Mouse (Mus musculus): Measurements from ENCODE around the gene Clnk.
A peak's percentile ranks its signal among the peaks of the same experiment; 100 is the strongest.

Gene Clnk

DNA sequence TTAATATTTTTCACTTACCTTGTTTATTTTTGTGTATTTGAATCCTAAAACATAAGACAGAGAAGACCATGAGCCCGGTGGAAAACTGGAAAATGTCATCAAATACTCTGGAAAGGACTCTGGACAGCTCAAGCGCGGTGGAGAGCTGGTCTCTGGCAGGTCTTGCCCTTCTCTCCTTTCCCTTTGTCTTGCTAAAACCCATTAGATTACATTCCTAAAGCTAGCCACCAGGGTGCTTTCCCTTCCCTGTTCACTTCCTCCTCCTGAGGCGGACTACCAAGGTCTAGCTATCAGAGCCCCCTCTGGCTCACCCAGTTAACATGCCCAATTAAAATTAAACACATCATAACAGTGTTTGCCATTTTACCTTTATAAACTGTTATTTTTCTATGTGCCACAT lies 123.9 kb downstream of the Clnk start:
- DNase-seq (ENCODE audit: low spot score in 2 of 2): no peak

DNA sequence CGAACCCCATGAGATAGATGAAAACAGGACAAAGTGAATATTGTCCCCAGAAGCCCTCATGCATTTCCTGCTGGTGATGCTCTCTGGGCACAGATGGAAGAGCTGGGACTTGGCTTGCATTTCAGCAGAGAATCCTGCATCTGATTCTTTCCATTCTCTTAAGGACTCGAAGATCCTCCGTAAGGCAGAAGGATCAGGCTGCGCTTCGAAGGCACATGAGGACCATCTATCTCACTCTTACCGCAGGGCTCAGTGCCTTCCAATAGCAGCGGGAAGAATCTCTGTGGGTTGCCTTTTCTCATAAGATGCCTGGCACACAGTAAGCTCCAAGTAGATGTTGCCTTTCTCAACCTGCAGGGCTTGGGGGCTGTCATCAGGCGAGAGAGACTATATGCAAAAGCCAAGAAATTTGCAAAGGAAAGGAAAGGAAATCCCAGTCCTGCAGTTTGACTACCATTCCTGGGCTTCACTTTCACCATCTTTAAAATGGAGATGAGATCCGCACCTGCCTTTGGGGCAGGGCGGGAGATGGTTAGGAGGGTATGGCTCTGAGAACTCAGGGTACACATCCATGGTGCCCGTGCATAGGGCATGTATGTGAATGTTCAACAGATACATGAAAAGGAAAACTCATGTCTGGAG lies 167.6 kb downstream of the Clnk start:
- DNase-seq (ENCODE audit: low spot score in 2 of 2): no peak

DNA sequence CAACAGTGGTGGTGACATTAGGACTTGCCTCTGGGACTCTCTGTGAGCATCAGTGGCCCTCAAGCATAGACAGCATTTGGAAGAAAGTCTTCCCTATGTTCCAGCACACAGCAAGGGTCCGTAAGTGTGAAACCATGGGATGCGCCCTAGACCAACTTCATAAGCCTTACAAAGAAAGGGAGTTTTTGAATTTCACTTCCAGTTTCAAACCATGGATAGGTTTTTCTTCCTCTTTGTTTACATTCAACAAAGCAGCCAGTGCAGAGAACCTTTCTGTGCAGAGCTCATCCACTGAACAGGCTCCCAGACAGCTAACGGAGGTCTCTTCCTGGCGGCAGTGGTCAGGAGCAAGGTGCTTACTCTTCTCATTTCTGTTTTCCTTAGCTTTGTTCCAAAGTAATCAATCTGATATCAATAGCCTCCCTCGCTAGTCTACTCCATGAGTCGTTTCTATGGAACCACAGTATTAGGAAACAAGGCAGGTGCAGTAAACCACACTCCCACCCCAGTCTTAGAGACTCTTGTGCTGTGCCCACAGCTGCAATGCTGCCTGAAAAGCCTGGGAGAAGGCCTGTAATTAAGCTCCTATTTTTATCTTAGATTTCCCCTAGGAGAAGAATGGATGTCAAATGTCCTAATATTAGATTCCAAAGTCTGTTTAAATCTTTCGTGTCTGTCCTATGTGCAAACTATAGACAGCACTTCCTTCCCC lies 169.1 kb downstream of the Clnk start:
- no peak for DNase-seq (ENCODE audit: low spot score in 2 of 2)

DNA sequence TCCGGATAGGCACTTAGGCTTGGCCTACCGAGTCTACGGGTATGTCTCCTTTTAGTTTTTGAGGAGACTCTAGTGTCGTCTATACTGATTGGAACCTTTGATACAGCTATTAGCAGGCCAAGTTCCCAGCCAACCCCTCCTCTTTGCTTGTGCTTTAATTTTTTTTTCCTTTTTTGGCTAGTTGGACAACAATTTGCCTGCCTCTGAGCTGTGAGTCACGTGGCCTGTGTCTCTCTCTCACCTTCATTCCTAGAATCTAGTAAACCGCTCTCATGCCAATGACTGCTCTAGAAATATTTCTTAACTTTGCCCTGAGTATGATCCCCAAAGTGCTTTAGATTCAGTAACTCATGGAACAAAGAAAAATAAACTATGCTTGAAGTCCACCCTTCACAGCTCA lies 173.7 kb downstream of the Clnk start:
- no peak for DNase-seq (ENCODE audit: low spot score in 2 of 2)

DNA sequence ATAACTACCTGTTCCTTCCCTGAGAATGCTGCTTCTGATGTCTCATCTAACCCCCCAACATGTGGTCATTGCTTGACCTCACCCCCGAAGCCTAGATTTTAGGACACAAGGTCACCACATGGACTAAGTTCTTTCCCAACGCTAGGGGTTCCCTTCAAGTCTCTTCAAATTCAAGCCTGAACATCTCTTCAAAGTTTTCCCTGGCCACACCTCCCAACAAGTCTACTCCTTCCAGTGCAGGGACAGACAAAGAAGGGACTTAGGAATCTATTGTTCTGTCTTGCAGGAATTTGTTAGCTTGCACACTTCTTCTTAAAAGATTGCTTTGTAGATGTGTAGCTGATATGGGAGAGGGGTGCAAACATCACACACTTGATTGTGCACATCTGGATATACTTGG lies 174.5 kb downstream of the Clnk start:
- DNase-seq (ENCODE audit: low spot score in 2 of 2): no peak

DNA sequence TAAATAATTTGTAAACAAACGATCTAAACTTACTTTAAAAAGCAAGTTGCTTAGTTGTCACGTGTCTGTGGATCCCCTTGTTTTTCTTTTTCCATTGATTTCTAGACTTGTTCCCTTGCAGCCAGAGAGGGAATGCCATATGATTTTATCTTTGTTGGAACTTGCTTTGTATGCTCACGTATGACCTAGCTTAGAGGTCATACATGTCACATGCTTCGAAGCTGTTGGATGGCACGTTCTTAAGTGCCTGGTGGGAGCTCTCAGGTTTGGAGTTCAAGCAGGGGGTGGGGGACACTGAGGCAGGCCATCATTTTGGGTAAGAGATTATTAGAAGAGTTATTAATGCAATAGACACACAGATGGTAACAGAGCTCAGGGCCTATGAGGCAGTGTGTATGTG lies 178.1 kb downstream of the Clnk start:
- no peak for DNase-seq (ENCODE audit: low spot score in 2 of 2)

DNA sequence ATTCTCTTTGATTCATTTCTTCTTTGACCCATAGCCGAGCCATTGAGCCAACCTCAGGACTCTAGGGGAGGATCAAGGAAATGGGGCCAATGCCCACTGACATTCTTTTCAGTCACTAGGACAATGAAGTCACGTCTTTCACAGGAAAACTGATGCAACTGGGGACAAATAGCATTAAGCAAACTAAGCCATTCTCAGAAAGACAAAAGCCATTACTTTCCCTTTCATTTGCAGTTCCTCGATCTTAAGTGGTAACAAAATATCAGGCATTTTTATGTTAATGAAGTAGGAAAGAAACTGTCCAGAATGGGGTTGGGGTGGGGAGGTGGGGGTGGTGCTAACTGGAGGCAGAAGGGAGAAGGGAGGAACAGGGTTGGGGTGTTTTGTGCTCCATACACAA lies 178.6 kb downstream of the Clnk start:
- DNase-seq (ENCODE audit: low spot score in 2 of 2): no peak

DNA sequence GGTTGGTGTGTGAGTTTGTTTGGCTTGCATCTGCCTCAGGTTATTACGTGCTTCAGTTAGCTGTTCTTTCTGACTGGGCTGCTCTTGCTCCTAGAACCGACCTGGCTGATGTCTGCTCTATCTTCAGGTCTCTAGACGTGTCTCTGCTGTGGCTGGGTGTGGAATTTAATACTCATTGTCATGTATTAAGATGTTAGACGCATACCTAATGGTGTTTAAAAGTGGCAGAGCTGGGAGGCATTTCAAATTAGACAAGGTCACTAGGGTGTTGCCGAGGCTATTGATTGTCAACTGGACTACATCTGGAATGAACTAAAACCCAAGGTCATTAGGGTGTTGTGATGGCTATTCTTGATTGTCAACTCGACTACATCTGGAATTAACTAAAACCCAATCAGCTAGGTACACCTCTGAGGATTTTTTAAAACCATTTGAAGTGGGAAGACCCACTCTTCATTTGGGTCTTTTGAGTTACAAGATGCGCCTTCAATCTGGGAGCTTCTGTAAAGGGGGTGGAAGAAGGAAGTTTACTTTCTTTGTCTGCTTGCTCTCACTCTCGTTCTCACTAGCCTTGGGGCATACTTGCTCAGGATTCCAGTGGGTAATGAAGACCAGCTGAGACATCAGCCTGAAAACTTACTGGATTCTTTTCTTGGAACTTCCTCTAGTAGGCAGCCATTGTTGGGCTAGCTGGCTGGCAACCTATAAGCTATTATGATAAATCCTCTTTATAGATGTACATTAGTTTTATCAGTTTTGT lies 179.8 kb downstream of the Clnk start:
- no peak for DNase-seq (ENCODE audit: low spot score in 2 of 2)

DNA sequence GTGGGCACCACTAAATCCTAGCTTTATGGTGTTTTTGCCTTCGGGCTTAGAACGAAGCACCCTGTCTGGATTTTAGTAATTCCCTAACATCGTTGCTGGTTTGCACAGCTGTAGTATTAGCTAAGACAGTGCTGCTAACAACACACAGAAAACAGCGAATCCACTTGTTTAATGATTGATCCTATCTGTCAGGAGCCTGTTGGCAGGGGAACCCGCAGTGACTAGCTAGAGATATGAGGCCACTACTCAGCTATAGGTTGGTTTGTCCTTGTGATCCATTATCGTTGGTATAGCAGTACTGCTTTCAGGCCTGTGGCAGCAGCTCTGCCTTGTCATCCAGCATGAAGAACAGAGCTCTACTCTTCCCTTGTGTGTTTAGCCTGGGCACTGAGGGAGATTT lies 183.8 kb downstream of the Clnk start:
- DNase-seq (ENCODE audit: low spot score in 2 of 2): no peak

DNA sequence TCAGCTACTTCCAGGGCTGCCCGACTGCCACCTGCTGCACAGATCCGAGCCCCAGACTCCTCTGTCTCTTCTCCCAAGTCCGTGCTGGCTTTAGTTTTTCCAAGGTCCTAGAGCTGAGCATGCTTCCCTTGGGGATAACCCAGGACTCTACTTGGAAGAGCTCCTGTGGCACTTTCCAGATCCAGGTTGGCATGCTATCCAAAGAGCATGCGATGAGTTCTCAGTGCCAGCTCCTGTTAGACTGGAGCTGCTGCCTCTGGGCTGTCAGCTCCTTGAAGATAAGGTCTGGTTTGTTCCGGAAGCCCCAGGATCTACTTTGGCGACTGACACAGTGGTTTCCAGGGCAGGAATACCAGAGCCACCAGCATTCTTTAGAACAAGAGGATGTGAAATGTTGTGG lies 187.4 kb downstream of the Clnk start:
- no peak for DNase-seq (ENCODE audit: low spot score in 2 of 2)

DNA sequence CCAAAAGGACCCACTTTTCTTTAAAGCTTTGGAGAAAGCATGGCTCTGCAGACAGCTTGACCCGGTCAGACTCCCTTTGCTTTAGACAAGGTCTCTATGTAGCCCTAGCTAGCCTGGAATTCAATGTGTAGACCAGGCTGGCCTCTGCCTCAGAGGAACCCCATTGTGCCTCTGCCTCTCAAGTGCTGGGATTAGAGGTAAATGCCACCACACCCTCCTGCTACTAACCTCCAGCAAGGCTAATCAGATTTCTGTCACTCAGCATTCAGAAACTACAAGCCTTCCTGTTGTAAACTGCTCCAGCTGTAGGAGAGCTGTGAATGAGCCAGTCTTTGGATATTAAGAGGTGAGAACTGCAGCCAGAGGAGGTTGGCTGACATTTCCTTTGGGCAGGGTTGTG lies 188.9 kb downstream of the Clnk start:
- no peak for DNase-seq (ENCODE audit: low spot score in 2 of 2)

DNA sequence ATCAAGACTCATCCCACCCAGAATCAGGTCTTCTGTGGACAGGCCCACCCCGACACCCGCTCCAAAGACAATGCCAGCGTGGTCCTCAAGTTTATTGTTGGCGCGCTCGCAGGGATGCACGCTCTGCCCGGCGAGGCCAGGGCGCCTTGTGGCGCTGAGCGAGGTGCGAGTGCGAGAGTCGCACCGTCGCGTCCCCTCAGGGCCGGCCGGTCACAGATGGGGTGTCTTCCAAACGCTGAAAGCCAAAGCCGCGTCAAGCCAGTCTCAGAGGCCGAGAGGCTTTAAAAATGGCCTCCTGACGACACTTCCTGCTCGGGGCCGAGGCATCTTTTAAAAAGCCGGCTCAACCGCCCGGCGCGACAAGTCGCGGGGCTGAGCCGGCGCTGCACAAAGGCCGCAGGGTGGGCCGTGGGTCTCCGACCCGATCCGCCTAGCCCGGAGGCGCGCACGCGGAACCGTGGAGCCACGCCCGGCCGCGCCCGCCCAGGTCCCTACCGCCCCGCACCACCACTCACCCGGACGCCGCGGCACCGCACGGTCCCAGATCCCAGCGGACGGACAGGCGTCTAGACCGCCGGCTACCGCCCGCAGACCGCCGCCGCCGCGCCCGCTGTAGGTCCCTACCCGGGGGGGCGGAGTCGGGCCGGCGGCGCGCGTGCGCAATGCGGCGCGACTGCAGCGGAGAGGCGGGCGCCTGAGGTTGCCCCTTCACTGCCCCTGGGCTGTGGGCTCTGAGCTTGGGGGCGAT lies 192.3 kb downstream of the Clnk start, which contains the start of gene Zfp518b:
TSS of gene Zfp518b (minus strand) at position 663 of the 748 bp plus-strand sequence.
- peak; percentile 75 to 76 for DNase-seq (ENCODE audit: low spot score in 2 of 2)

DNA sequence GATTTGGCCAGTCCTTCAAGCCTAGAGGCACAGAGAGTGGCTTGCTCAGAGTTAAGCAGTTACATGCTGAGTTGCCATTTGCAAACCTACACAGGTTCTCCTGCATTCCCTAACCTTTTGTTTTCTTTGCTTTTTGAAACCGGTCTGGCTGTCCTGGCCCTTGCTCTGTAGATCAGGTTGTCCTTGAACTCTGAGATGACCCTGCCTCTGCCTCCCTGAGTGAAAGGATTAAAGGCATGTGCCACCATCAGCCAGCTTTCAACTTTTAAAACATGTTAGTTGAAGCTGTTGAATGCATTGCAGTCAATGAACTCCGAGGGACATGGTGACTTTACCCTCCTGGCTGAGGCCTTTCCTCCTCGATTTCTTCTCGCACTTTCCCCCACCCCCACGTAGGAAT lies 217.8 kb downstream of the Clnk start:
- no peak for DNase-seq (ENCODE audit: low spot score in 2 of 2)

All from heart, adult 9 months (tissue).